Mouse (Mus musculus): ENCODE results near the gene Prdm9. TPM values are rescaled to one million over a fixed set of nuclear protein-coding genes. Genes with fewer than 3 reads are reported as not detected.

Prdm9 gene
- polyA plus RNA-seq, 1 experiment = not detected

DNA sequence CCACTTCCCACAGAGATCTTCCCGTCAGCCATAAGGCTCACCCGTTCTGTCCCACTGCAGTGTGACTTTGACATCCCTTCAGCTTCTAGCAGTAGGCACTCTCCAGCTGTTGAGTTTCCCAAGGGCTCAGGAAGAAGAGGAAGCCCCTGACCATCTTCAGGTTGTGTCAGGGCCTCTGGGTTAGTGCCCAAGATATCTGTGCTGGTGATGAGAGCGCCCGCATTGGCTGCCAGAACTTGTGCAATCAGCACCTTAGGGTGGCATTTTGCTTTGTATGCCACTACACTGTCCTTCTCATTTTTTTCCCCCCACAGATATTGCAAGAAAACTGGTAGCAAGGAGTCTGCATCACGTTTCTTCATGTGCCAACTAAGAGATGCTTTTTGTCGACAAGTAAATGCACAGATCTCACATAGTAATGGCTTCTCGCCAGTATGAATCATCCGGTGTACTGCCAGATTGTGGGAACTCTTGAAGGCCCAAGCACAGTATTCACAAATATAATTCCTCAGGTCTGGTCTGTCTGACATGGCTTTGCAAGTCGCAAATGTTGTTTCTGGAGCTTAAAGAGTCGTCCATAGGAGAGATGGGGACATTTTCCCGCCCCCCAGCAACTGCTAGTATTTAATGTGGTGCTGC lies 28.9 kb downstream of the Prdm9 start:
- Histone ChIP-seq H3K36me3 (ENCODE audit: control insufficient read depth) (no peaks in the 10 kb centered on the region), H3K9me3 (ENCODE audit: control insufficient read depth, low read length) (peaks cover 4% of the 10 kb centered on the region; the same call in 1 of the 2 replicates), H3K4me1 (ENCODE audit: control insufficient read depth) (no peaks in the 10 kb centered on the region), H3K27me3 (ENCODE audit: control insufficient read depth) (peaks cover 27% of the 10 kb centered on the region), H3K4me3 (replicated peaks) (no peak overlapping the region)
- TF ChIP-seq GATA1 (IDR thresholded peaks at IDR 0.05; ENCODE audit: low read length) (no peak), TAL1 (IDR thresholded peaks at IDR 0.05; ENCODE audit: low read length) (no peak)

DNA sequence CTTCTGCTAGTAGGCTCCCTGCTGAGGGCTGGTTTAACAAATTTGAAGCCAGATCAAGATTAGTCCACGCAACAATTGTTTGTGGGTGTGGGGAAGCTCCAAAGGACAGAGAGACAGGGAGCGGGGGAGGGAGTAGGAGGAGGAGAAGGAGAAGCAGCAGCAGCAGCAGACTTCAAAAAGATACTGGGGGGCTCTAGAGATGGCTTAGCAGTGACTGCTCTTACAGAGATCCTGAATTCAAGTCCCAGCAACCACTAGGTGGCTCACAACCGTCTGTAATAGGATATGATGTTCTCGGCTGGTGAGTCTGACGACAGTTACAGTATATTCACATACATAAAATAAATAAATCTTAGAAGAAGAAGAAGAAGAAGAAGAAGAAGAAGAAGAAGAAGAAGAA lies 34.0 kb downstream of the Prdm9 start:
- Histone ChIP-seq H3K36me3 (ENCODE audit: control insufficient read depth) (peaks cover 6% of the 10 kb centered on the region), H3K4me1 (ENCODE audit: control insufficient read depth) (peaks cover 24% of the 10 kb centered on the region), H3K27me3 (ENCODE audit: control insufficient read depth) (peaks cover 3% of the 10 kb centered on the region), H3K9me3 (ENCODE audit: control insufficient read depth, low read length) (no peaks in the 10 kb centered on the region; the same call in 1 of the 2 replicates), H3K4me3 (replicated peaks) (no peak overlapping the region)
- TF ChIP-seq TAL1 (IDR thresholded peaks at IDR 0.05; ENCODE audit: low read length) (no peak), GATA1 (IDR thresholded peaks at IDR 0.05; ENCODE audit: low read length) (no peak)

DNA sequence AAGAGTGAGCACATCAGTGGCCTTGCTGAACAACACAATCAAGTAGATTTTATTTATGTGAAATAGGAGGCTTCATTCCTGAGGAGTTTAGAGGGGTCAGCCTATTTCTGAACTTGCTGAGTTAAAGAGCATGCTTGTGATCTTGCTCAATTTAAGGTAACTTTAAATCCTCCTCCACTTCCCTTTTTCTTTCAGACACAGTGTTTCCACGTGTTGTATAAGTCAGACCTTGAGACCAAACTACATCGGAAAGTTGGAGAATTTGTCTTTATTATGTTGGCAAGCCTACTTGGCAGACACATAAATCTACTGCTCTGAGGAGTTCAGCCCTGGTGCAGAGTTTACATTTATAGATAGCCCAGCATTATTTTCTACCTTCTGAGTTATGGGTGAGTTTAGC lies 35.3 kb downstream of the Prdm9 start:
- H3K4me3 ChIP-seq (replicated peaks) = no peak overlapping the region
- no peaks in the 10 kb centered on the region for H3K27me3 ChIP-seq (ENCODE audit: control insufficient read depth)
- peaks cover 24% of the 10 kb centered on the region for H3K4me1 ChIP-seq (ENCODE audit: control insufficient read depth)
- no peaks in the 10 kb centered on the region; the same call in 1 of the 2 replicates for H3K9me3 ChIP-seq (ENCODE audit: control insufficient read depth, low read length)
- TF ChIP-seq GATA1 (IDR thresholded peaks at IDR 0.05; ENCODE audit: low read length) = no peak
- TF ChIP-seq TAL1 (IDR thresholded peaks at IDR 0.05; ENCODE audit: low read length) = no peak
- H3K36me3 ChIP-seq (ENCODE audit: control insufficient read depth) = peaks cover 18% of the 10 kb centered on the region

DNA sequence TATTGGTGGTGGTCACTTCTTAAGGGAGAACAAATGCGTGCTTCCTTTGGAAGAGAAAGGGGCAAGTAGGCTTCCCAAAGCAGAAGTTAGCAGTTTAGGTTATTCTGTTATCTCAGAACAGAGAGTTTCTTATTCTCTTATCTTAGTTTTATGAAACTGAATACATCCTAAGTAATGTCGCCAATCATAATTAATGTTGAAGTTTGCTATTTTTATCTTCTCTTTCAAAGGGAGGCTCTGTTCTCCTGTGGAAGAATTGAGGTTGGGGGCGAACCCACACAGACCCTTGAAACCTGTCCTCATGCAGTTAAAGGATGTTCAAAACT lies 36.4 kb downstream of the Prdm9 start:
- no peaks in the 10 kb centered on the region for H3K27me3 ChIP-seq (ENCODE audit: control insufficient read depth)
- peaks cover 29% of the 10 kb centered on the region for H3K36me3 ChIP-seq (ENCODE audit: control insufficient read depth)
- H3K4me3 ChIP-seq (replicated peaks) = peak overlapping the region; percentile 91
- H3K9me3 ChIP-seq (ENCODE audit: control insufficient read depth, low read length) = no peaks in the 10 kb centered on the region
- peaks cover 24% of the 10 kb centered on the region for H3K4me1 ChIP-seq (ENCODE audit: control insufficient read depth)
- no peak for TF ChIP-seq GATA1 (IDR thresholded peaks at IDR 0.05; ENCODE audit: low read length)
- TF ChIP-seq TAL1 (IDR thresholded peaks at IDR 0.05; ENCODE audit: low read length) = no peak

DNA sequence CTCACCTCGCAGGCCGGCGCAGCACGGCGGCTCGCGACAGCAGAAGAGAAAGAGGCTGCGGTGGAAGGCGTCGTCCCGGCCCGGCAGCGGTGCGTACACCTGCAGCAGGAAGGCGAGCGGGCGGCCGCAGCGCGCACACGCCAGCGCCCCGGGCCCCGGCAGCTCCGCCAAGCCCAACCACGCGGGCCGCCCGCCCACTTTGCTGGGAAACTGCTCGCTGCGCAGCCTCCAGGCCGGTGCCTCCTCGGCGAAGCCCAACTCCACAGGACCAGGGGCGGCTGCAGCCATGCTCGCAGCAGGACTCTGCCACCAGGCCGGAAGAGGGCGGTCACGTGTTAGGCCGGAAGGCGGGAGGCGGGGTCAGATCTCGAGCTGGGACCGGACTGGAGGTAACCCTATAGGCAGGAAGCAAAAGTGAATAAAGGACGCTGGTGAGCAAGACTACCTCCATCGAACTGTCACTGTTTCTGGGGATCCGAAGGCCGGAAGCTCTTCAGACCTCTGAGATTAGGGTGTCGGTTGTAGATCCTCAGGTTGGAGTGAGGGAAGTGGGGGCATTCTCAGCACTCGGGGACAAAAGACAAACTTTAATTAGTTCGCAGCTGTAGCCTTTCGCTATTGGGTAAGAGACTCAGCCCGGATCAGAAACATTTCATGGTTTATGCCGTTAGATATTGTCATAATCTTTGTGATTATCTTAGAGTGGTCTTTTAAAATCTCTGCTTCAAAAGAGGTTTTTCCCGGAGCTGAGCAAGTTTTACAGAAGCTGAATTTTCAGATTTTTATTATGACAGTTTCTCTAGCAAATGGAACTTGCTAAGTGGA lies 37.0 kb downstream of the Prdm9 start, which contains the start of gene Pdcd2:
Pdcd2 (minus strand) TSS at position 316 of the 825 bp plus-strand sequence.
- Histone ChIP-seq H3K27me3 (ENCODE audit: control insufficient read depth) (no peaks in the 10 kb centered on the region), H3K36me3 (ENCODE audit: control insufficient read depth) (peaks cover 35% of the 10 kb centered on the region), H3K4me3 (replicated peaks) (peak within 1 kb of the TSS; percentile 91), H3K9me3 (ENCODE audit: control insufficient read depth, low read length) (no peaks in the 10 kb centered on the region), H3K4me1 (ENCODE audit: control insufficient read depth) (peaks cover 24% of the 10 kb centered on the region)
- no peak for TF ChIP-seq GATA1 (IDR thresholded peaks at IDR 0.05; ENCODE audit: low read length)
- TF ChIP-seq TAL1 (IDR thresholded peaks at IDR 0.05; ENCODE audit: low read length) = no peak

DNA sequence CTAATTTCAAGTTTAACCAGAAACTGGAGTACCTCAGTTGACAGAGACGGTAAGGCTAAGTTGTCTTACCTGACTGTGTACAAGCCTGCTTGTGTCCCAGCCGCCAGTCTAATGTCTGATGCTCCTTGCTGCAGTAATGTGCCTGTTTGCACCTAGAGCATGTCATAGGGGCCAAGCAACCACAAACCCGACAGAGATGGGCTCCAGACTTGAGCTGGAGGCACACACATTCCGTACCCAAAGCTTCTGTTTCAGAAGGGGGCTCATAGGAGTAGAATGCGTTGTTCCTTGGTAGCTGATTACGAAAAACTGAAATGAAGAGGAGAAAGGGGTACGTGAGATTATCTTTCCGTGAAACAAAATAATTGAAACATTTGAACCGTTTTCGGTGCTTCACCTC lies 37.9 kb downstream of the Prdm9 start:
- Histone ChIP-seq H3K36me3 (ENCODE audit: control insufficient read depth) (peaks cover 44% of the 10 kb centered on the region), H3K9me3 (ENCODE audit: control insufficient read depth, low read length) (no peaks in the 10 kb centered on the region), H3K4me3 (replicated peaks) (peak overlapping the region; percentile 91), H3K4me1 (ENCODE audit: control insufficient read depth) (peaks cover 24% of the 10 kb centered on the region), H3K27me3 (ENCODE audit: control insufficient read depth) (no peaks in the 10 kb centered on the region)
- TF ChIP-seq GATA1 (IDR thresholded peaks at IDR 0.05; ENCODE audit: low read length) (no peak), TAL1 (IDR thresholded peaks at IDR 0.05; ENCODE audit: low read length) (no peak)

DNA sequence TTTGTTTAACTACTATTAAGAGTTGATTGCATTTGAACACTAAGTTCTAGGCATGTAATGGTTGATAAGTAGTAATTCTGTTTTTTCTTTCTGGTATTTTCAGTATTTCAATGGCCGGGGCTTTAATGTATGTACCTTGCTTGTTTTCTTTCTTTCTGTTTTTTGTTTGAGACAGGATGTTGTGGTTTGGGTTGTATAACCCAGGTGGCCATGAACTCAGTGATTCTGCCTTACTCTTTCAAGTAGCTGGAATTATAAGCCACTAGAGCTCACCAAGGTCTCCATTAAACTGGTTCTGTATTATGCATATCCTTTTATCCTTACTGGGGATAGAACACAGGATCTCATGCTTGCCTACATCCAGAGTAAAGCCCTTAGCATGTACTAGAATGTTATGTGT lies 45.4 kb downstream of the Prdm9 start:
- Histone ChIP-seq H3K4me3 (replicated peaks) (no peak overlapping the region), H3K36me3 (ENCODE audit: control insufficient read depth) (peaks cover 96% of the 10 kb centered on the region), H3K9me3 (ENCODE audit: control insufficient read depth, low read length) (no peaks in the 10 kb centered on the region), H3K27me3 (ENCODE audit: control insufficient read depth) (no peaks in the 10 kb centered on the region), H3K4me1 (ENCODE audit: control insufficient read depth) (no peaks in the 10 kb centered on the region)
- TF ChIP-seq GATA1 (IDR thresholded peaks at IDR 0.05; ENCODE audit: low read length) = no peak
- TF ChIP-seq TAL1 (IDR thresholded peaks at IDR 0.05; ENCODE audit: low read length) = no peak

DNA sequence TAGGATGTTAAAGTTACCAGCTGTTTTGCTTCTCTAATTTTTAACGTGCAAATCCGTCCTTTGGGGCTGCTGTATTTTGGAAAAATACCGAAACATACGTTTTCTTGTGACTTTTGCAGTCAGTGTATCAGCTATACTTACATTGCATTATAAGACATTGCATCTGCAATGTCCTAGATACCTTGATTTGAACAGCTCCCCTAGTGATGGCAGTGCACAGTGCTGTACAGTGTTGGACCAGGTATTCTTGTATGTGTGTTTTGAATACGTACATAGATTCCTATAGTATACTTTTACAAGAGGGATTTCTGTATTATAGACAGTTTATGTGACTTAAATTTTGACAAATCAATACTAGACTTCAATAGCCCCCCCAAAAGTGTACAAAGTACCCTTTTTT lies 46.0 kb downstream of the Prdm9 start:
- Histone ChIP-seq H3K4me1 (ENCODE audit: control insufficient read depth) (no peaks in the 10 kb centered on the region), H3K4me3 (replicated peaks) (no peak overlapping the region), H3K36me3 (ENCODE audit: control insufficient read depth) (peaks cover 97% of the 10 kb centered on the region), H3K27me3 (ENCODE audit: control insufficient read depth) (no peaks in the 10 kb centered on the region), H3K9me3 (ENCODE audit: control insufficient read depth, low read length) (no peaks in the 10 kb centered on the region)
- no peak for TF ChIP-seq TAL1 (IDR thresholded peaks at IDR 0.05; ENCODE audit: low read length)
- TF ChIP-seq GATA1 (IDR thresholded peaks at IDR 0.05; ENCODE audit: low read length) = no peak

DNA sequence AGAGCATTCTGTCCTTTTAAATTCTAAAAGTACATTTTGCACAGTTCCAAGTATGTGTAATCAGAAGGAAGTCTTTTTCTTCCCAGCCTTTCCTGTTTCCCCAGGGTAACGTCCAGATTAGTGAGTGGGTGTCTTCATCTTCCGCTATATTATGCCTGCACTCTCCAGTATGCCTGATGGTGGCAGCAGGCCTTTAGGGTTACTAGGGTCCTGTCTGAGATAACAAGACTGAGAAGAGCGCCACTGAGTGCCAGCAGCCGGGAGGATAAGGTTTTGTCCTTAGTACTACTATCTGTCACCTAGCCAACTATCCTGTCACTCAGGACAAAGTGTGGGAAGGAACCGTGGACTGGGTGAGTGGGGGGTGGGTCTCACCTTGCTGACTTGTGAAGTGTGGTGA lies 46.4 kb downstream of the Prdm9 start:
- H3K36me3 ChIP-seq (ENCODE audit: control insufficient read depth) = peaks cover 93% of the 10 kb centered on the region
- TF ChIP-seq GATA1 (IDR thresholded peaks at IDR 0.05; ENCODE audit: low read length) = no peak
- no peak for TF ChIP-seq TAL1 (IDR thresholded peaks at IDR 0.05; ENCODE audit: low read length)
- no peaks in the 10 kb centered on the region for H3K27me3 ChIP-seq (ENCODE audit: control insufficient read depth)
- H3K4me3 ChIP-seq (replicated peaks) = no peak overlapping the region
- H3K4me1 ChIP-seq (ENCODE audit: control insufficient read depth) = no peaks in the 10 kb centered on the region
- H3K9me3 ChIP-seq (ENCODE audit: control insufficient read depth, low read length) = no peaks in the 10 kb centered on the region

Data from erythroblast, embryonic 14.5 days (primary cell).